Mouse (Mus musculus): ENCODE results near the gene Gata3.

Gene Gata3

GRCm38 (mm10) chr2:9871141-9871716, 18.6 kb downstream of the Gata3 start:
- no peak for DNase-seq

- DNase-seq, result no peak
These were observed 22.6 kb downstream of the Gata3 start for GRCm38 (mm10) chr2:9867092-9867825.

GRCm38 (mm10) chr2:9860698-9861097, 29.1 kb downstream of the Gata3 start:
- DNase-seq, result no peak

GRCm38 (mm10) chr2:9855861-9856260, 34.0 kb downstream of the Gata3 start:
- no peak for DNase-seq

- no peak for DNase-seq
These were observed 36.8 kb downstream of the Gata3 start for GRCm38 (mm10) chr2:9852851-9853576.

GRCm38 (mm10) chr2:9835195-9835594, 54.6 kb downstream of the Gata3 start:
- DNase-seq, result no peak

GRCm38 (mm10) chr2:9833712-9834111, 56.1 kb downstream of the Gata3 start:
- DNase-seq, result no peak

- no peak for DNase-seq
These were observed 62.2 kb downstream of the Gata3 start for GRCm38 (mm10) chr2:9827624-9828023.

GRCm38 (mm10) chr2:9820611-9821010, 69.2 kb downstream of the Gata3 start:
- DNase-seq, result no peak

- no peak for DNase-seq
These were observed 71.6 kb downstream of the Gata3 start for GRCm38 (mm10) chr2:9818177-9818785.
